Mouse (Mus musculus): Measurements from ENCODE around the gene Vars. TPM values are rescaled to one million over a fixed set of nuclear protein-coding genes. Genes with fewer than 3 reads are reported as not detected.

The Vars gene
- total and polyA plus RNA-seq, 2 experiments from 2014 or later = 40.9 to 97.8 TPM

DNA sequence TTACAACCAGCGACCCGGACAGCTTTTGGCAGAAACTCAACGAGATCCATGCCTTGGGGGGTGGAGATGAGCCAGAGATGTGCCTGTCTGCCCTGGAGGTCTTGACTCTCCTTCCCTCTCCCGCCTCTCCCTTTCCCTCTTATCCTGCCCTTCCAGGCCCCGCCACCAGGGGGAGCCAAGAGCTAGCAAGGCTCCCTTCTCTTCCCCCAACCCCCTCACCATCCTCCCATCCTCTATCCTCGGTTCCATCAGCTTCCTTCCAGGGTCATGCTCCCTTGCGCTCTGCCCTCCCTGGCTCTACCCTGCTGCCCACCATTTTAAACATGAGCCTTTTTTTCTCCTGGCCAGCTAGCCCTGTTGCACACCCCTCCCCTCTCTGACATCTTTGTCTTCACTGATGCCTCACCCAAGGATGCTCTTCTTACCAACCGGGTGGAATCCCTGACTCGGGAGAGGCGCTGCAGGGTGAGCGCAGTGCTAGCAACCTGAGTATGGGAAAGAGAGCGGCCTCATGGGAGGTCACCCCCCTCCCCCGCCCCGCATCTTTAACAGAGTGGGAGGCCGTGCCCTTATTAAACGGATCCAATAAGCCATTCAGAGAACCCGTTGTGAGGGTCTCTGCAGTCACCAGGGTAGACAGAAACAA lies 20.5 kb downstream of the Vars start:
- TF ChIP-seq CTCF (IDR thresholded peaks at IDR 0.05) = peak; percentile 88
- H3K9me3 ChIP-seq (ENCODE audit: low read length) = no peaks in the 10 kb centered on the region
- WGBS = 6% methylated on average over 16 of the region's 17 CpGs
- no peaks in the 10 kb centered on the region for H3K4me1 ChIP-seq (ENCODE audit: insufficient read depth, low read length)
- no peaks in the 10 kb centered on the region for H3K27me3 ChIP-seq (ENCODE audit: insufficient read depth, low read length)
- no peak overlapping the region for H3K4me3 ChIP-seq (ENCODE audit: low read depth, low read length)
- H3K27ac ChIP-seq (ENCODE audit: low read depth, low read length) = no peak overlapping the region; the same call in 1 of the 2 replicates
- no peak overlapping the region for H3K4me2 ChIP-seq (ENCODE audit: low read depth, low read length, poor library complexity, severe bottlenecking)
- DNase-seq (ENCODE audit: low spot score) (peak; percentile 64), ATAC-seq (ENCODE audit: low FRiP score) (peak; percentile 29; the same call in 1 of the 2 replicates)
- H3K36me3 ChIP-seq (ENCODE audit: insufficient read depth, low read length) = peaks cover 2% of the 10 kb centered on the region; the same call in 1 of the 2 replicates
- no peak overlapping the region for H3K9ac ChIP-seq (replicated peaks; ENCODE audit: low read length, poor library complexity, severe bottlenecking)

DNA sequence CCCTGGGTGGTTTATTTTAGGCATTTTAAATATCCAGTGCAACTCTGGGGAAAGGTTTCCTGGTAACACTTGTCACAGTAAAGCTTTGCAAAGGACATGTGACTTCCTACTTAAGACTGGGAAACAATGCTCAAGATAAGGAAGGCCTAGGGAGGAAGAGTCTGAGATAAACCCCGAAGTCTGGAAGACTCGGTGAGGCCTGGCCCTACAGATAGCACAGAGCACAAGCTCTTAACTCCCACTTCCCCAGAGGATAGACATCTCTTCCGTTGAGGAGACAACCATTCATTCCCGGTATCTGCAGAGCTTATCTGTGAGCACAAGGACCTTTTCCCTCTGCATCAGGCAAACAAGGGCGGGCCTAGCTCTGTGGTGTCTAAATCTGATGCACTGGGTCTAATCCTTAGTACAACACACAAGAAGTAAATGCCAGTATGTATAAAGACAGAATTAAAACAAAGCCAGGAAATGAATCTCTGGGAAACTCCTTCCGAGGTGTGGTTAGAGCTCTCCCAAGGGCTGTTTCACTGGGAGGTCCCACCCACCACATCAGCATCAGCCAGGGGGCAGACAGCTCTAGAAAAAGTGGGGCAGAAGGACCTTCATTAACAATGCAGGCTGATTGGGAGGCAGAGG lies 21.2 kb downstream of the Vars start:
- no peak overlapping the region for H3K9ac ChIP-seq (replicated peaks; ENCODE audit: low read length, poor library complexity, severe bottlenecking)
- H3K9me3 ChIP-seq (ENCODE audit: low read length) = no peaks in the 10 kb centered on the region
- H3K27ac ChIP-seq (ENCODE audit: low read depth, low read length) = no peak overlapping the region; the same call in 1 of the 2 replicates
- no peak for TF ChIP-seq CTCF (IDR thresholded peaks at IDR 0.05)
- H3K4me1 ChIP-seq (ENCODE audit: insufficient read depth, low read length) = no peaks in the 10 kb centered on the region
- no peak overlapping the region for H3K4me3 ChIP-seq (ENCODE audit: low read depth, low read length)
- 50% methylated on average over 6 of the region's 6 CpGs for WGBS
- H3K4me2 ChIP-seq (ENCODE audit: low read depth, low read length, poor library complexity, severe bottlenecking) = no peak overlapping the region
- H3K27me3 ChIP-seq (ENCODE audit: insufficient read depth, low read length) = no peaks in the 10 kb centered on the region
- H3K36me3 ChIP-seq (ENCODE audit: insufficient read depth, low read length) = no peaks in the 10 kb centered on the region; the same call in 1 of the 2 replicates
- no peak for DNase-seq (ENCODE audit: low spot score)
- no peak for ATAC-seq (ENCODE audit: low FRiP score)

DNA sequence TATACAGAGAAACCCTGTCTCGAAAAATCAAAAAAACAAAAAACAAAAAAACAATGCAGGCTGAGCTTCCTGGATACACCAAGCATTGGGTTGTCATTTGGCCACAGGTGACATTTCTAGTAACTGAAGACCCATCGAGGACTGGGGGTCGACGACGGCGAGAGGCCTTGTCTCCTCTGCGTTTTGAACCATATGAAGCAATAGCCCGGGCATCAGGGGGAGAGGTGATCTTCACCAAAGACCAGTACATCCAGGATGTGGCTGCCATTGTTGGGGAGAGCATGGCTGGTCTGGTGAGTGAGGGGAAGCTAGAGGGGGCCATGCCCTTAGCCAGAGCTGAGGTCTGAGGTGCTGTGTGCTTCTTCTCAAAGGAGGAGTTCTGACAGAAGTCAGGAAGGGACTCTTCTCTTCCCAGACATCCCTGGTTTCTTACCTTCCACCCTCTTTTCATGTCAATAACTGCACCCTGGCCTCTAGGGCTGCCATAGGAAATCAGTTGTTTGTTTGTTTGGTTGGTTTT lies 21.8 kb downstream of the Vars start:
- no peak overlapping the region for H3K4me2 ChIP-seq (ENCODE audit: low read depth, low read length, poor library complexity, severe bottlenecking)
- ATAC-seq (ENCODE audit: low FRiP score) (no peak), DNase-seq (ENCODE audit: low spot score) (no peak)
- H3K27me3 ChIP-seq (ENCODE audit: insufficient read depth, low read length) = no peaks in the 10 kb centered on the region
- H3K4me1 ChIP-seq (ENCODE audit: insufficient read depth, low read length) = no peaks in the 10 kb centered on the region
- no peaks in the 10 kb centered on the region for H3K9me3 ChIP-seq (ENCODE audit: low read length)
- no peak overlapping the region for H3K9ac ChIP-seq (replicated peaks; ENCODE audit: low read length, poor library complexity, severe bottlenecking)
- H3K36me3 ChIP-seq (ENCODE audit: insufficient read depth, low read length) = no peaks in the 10 kb centered on the region
- H3K4me3 ChIP-seq (ENCODE audit: low read depth, low read length) = no peak overlapping the region
- 95% methylated on average over 8 of the region's 8 CpGs for WGBS
- no peak for TF ChIP-seq CTCF (IDR thresholded peaks at IDR 0.05)
- no peak overlapping the region for H3K27ac ChIP-seq (ENCODE audit: low read depth, low read length)

DNA sequence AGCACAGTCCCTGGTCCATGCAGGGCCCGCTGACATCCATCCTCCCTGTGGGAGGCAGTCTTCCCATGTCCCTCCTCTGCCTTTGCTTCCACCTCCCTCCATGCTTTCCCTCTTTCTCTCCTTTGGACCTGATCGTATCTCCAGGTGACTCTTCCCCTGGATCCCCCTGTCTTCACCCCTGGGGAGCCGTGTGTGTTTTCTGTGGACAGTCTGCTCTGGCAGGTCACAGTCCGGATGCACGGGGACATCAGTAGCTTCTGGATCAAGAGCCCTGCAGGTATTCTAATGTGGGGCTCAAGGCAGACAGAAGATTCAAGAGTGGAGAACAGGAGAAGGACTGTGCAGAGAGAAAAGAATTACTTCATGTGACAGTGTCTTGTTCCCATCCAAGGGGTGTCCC lies 22.4 kb downstream of the Vars start:
- Histone ChIP-seq H3K27ac (ENCODE audit: low read depth, low read length) (no peak overlapping the region), H3K4me1 (ENCODE audit: insufficient read depth, low read length) (no peaks in the 10 kb centered on the region), H3K36me3 (ENCODE audit: insufficient read depth, low read length) (no peaks in the 10 kb centered on the region), H3K9ac (replicated peaks; ENCODE audit: low read length, poor library complexity, severe bottlenecking) (no peak overlapping the region), H3K9me3 (ENCODE audit: low read length) (no peaks in the 10 kb centered on the region), H3K27me3 (ENCODE audit: insufficient read depth, low read length) (no peaks in the 10 kb centered on the region), H3K4me2 (ENCODE audit: low read depth, low read length, poor library complexity, severe bottlenecking) (no peak overlapping the region), H3K4me3 (ENCODE audit: low read depth, low read length) (no peak overlapping the region)
- 88% methylated on average over 5 of the region's 5 CpGs for whole genome bisulfite sequencing
- ATAC-seq (ENCODE audit: low FRiP score) = no peak
- DNase-seq (ENCODE audit: low spot score) = no peak
- no peak for TF ChIP-seq CTCF (IDR thresholded peaks at IDR 0.05)

DNA sequence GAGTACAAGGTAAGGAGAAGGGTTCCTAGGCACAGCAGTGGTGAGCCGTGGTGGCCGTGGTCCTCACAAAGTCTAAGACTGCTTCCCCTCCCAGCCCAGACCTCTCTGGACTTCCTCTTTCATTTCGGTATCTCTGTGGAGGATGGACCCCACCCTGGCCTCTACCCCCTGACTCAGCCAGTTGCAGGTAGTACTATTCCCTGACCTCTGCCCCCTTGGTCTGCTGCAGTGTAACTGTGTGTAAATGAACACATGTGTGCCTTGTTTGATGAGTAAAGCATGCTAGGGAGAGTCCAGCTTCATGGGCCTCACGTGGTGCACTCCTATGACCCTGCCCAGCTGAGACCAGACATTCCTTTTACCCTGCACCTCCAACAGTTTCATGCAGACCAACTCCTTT lies 23.0 kb downstream of the Vars start:
- Histone ChIP-seq H3K4me3 (ENCODE audit: low read depth, low read length) (no peak overlapping the region), H3K36me3 (ENCODE audit: insufficient read depth, low read length) (no peaks in the 10 kb centered on the region), H3K4me1 (ENCODE audit: insufficient read depth, low read length) (no peaks in the 10 kb centered on the region), H3K27ac (ENCODE audit: low read depth, low read length) (no peak overlapping the region), H3K27me3 (ENCODE audit: insufficient read depth, low read length) (no peaks in the 10 kb centered on the region), H3K9me3 (ENCODE audit: low read length) (no peaks in the 10 kb centered on the region), H3K9ac (replicated peaks; ENCODE audit: low read length, poor library complexity, severe bottlenecking) (no peak overlapping the region), H3K4me2 (ENCODE audit: low read depth, low read length, poor library complexity, severe bottlenecking) (no peak overlapping the region)
- DNase-seq (ENCODE audit: low spot score) = no peak
- no peak for ATAC-seq (ENCODE audit: low FRiP score)
- no peak for TF ChIP-seq CTCF (IDR thresholded peaks at IDR 0.05)
- 80% methylated on average over 4 of the region's 4 CpGs for WGBS

DNA sequence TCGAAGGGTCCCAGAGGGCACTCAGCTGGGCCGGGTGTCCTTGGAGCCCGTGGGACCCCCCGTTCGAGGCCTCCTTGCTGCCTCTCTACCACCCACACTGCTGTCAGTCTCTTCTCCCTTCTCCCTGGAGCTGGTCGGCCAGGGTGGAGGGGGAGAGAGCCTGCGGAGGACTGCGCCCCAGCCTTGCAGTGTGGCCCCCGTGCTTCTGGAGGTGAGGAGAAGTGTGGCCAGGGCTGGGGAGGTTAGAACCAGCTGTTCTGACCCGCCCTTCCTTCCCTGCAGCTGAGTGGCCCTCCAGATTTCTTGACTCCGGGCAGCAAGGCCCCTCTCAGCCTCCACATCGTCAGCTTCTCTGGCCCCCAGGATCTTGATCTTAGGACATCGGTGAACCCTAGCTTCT lies 23.5 kb downstream of the Vars start:
- no peaks in the 10 kb centered on the region for H3K27me3 ChIP-seq (ENCODE audit: insufficient read depth, low read length)
- no peaks in the 10 kb centered on the region for H3K9me3 ChIP-seq (ENCODE audit: low read length)
- ATAC-seq (ENCODE audit: low FRiP score) = no peak
- no peaks in the 10 kb centered on the region for H3K36me3 ChIP-seq (ENCODE audit: insufficient read depth, low read length)
- no peak overlapping the region for H3K27ac ChIP-seq (ENCODE audit: low read depth, low read length)
- WGBS = 75% methylated on average over 13 of the region's 13 CpGs
- H3K4me2 ChIP-seq (ENCODE audit: low read depth, low read length, poor library complexity, severe bottlenecking) = no peak overlapping the region
- H3K4me3 ChIP-seq (ENCODE audit: low read depth, low read length) = no peak overlapping the region
- no peak for TF ChIP-seq CTCF (IDR thresholded peaks at IDR 0.05)
- no peak for DNase-seq (ENCODE audit: low spot score)
- no peaks in the 10 kb centered on the region for H3K4me1 ChIP-seq (ENCODE audit: insufficient read depth, low read length)
- no peak overlapping the region for H3K9ac ChIP-seq (replicated peaks; ENCODE audit: low read length, poor library complexity, severe bottlenecking)
